Mouse (Mus musculus) limb, embryonic 13.5 days (tissue): ENCODE data around the gene Fgf3. TPM values are rescaled to one million over a fixed set of nuclear protein-coding genes. Genes with fewer than 3 reads are reported as not detected.

Source experiments
- ATAC-seq: fragments of 200-750 bp; cut with Nextera tagmentation; 2 replicates; pipeline ENCODE4 v1.8.0; 2017; ENCODE audit warnings: low read depth, moderate number of reproducible peaks, moderate TSS enrichment; ENCODE audit not compliant: low FRiP score
- H3K27ac ChIP-seq: fragments of 300-500 bp; sonication (generic); 2 replicates; pipeline ENCODE4 v1.5.1; 2015; ENCODE audit warnings: inconsistent platforms, mild to moderate bottlenecking, moderate library complexity
- H3K27me3 ChIP-seq: fragments of 300-500 bp; sonication (generic); 2 replicates; pipeline ENCODE4 v1.6.1; 2015; ENCODE audit warnings: mild to moderate bottlenecking, inconsistent platforms
- H3K36me3 ChIP-seq: fragments of 300-500 bp; sonication (generic); 2 replicates; pipeline ENCODE4 v1.6.1; 2015; ENCODE audit warnings: inconsistent platforms, mild to moderate bottlenecking, moderate library complexity
- H3K4me1 ChIP-seq: fragments of 300-500 bp; sonication (generic); 2 replicates; pipeline ENCODE4 v1.6.1; 2015; ENCODE audit warnings: inconsistent platforms
- H3K4me2 ChIP-seq: fragments of 300-500 bp; sonication (generic); replicated peaks from 2 replicates; pipeline ENCODE4 v1.6.1; 2015; ENCODE audit warnings: inconsistent platforms, mild to moderate bottlenecking, moderate library complexity
- H3K4me3 ChIP-seq: fragments of 300-500 bp; sonication (generic); 2 replicates; pipeline ENCODE4 v1.5.1; 2015; ENCODE audit warnings: moderate library complexity, mild to moderate bottlenecking, inconsistent platforms
- H3K9ac ChIP-seq: fragments of 300-500 bp; sonication (generic); 2 replicates; pipeline ENCODE4 v1.6.1; 2015; ENCODE audit warnings: mild to moderate bottlenecking, inconsistent platforms
- H3K9me3 ChIP-seq: fragments of 300-500 bp; sonication (generic); 2 replicates; pipeline ENCODE4 v1.6.1; 2016; ENCODE audit warnings: inconsistent platforms
- WGBS: fragments of 180-500 bp; shearing (Covaris S2); methylation state at CpG from one replicate; pipeline ENCODE4 v1.1.7; 2015; 5-methylcytosine and 5-hydroxymethylcytosine counted together
- polyA plus RNA-seq: library from polyadenylated mRNA; unstranded; fragments of >200 nt; fragmentation: Nextera tagmentation; extraction: Ambion mirVana; gene quantifications from 2 replicates; pipeline ENCODE4 v1.2.1, GENCODE M21; 2015

The Fgf3 gene
- polyA plus RNA-seq, 1 experiment from 2014 or later = 0.25 TPM

DNA sequence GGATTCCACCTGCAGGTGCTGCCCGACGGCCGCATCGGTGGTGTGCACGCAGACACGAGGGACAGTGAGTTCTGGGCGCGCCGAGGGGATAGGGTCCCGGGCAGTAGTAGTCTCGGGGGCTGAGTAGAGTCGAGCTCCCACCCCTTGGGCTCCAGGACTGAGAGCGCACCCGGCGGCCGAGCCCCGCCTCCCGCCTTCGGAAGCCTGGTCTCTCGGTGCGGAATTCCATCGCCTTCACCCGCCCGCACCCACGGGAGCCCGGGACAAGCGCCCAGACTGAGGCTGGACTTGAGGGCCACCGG is 23.8 kb downstream of the Fgf3 start:
- peaks cover 96% of the 10 kb centered on the region for H3K27me3 ChIP-seq

GRCm38 (mm10) chr7:144862126-144862525 is 24.2 kb downstream of the Fgf3 start:
- Histone ChIP-seq H3K4me3 (peak overlapping the region; percentile 27), H3K4me2 (peak overlapping the region; percentile 51), H3K27me3 (peaks cover 96% of the 10 kb centered on the region), H3K9me3 (no peaks in the 10 kb centered on the region), H3K9ac (no peak overlapping the region), H3K36me3 (no peaks in the 10 kb centered on the region), H3K27ac (no peak overlapping the region), H3K4me1 (peaks cover 12% of the 10 kb centered on the region)
- no peak for ATAC-seq
- WGBS = 2% methylated on average over 15 of the region's 15 CpGs

More for the DNA sequence above, 23.8 kb downstream of the Fgf3 start:
- Histone ChIP-seq H3K9ac (no peak overlapping the region), H3K4me2 (peak overlapping the region; percentile 51), H3K27ac (no peak overlapping the region), H3K9me3 (no peaks in the 10 kb centered on the region), H3K4me3 (peak overlapping the region; percentile 27), H3K4me1 (peaks cover 12% of the 10 kb centered on the region), H3K36me3 (no peaks in the 10 kb centered on the region)
- ATAC-seq = no peak
- WGBS = under 1% methylated on average over 28 of the region's 28 CpGs

GRCm38 (mm10) chr7:144862712-144863111 is 24.8 kb downstream of the Fgf3 start:
- no peak overlapping the region for H3K9ac ChIP-seq
- WGBS = 2% methylated on average over 18 of the region's 18 CpGs
- H3K4me3 ChIP-seq = no peak overlapping the region
- H3K9me3 ChIP-seq = no peaks in the 10 kb centered on the region
- ATAC-seq = no peak
- no peak overlapping the region for H3K4me2 ChIP-seq
- H3K27me3 ChIP-seq = peaks cover 99% of the 10 kb centered on the region
- no peaks in the 10 kb centered on the region for H3K36me3 ChIP-seq
- no peak overlapping the region for H3K27ac ChIP-seq
- H3K4me1 ChIP-seq = peaks cover 12% of the 10 kb centered on the region

- Histone ChIP-seq H3K4me1 (peaks cover 12% of the 10 kb centered on the region), H3K36me3 (no peaks in the 10 kb centered on the region), H3K9me3 (no peaks in the 10 kb centered on the region), H3K4me2 (no peak overlapping the region), H3K27ac (no peak overlapping the region), H3K4me3 (no peak overlapping the region), H3K9ac (no peak overlapping the region), H3K27me3 (peaks cover 94% of the 10 kb centered on the region)
- under 1% methylated on average over 11 of the region's 11 CpGs for WGBS
- ATAC-seq = no peak
These were observed 25.3 kb downstream of the Fgf3 start for GRCm38 (mm10) chr7:144863196-144863595.

DNA sequence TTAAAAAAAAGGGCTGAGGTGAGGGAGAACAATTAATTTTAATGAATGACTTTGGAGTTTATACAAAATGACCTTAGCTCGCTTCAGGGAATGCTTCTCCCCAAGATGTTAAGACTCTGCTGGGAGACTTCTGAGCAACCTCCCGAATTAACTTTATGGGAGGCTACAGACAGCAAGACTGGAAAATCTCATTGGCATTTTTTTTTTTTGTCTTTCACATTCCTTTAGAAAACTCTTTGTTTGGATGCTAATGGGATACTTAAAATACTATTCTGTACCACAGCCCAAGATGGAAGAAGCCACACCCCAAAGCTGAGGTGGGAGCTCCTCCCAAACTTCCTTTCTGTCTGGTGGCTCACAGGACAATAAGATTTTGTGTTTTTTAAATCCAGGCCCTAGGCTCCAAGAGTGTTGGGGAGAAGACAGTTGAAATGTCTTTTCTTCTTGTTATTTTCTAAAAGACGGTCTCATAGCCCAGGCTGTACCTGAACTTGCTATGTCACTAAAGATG is 26.3 kb downstream of the Fgf3 start:
- Histone ChIP-seq H3K27me3 (peaks cover 85% of the 10 kb centered on the region), H3K4me2 (no peak overlapping the region), H3K9me3 (no peaks in the 10 kb centered on the region), H3K27ac (no peak overlapping the region), H3K36me3 (no peaks in the 10 kb centered on the region), H3K4me3 (no peak overlapping the region), H3K4me1 (peaks cover 12% of the 10 kb centered on the region), H3K9ac (no peak overlapping the region)
- no peak for ATAC-seq
- WGBS = 46% methylated on average over 3 of the region's 3 CpGs

DNA sequence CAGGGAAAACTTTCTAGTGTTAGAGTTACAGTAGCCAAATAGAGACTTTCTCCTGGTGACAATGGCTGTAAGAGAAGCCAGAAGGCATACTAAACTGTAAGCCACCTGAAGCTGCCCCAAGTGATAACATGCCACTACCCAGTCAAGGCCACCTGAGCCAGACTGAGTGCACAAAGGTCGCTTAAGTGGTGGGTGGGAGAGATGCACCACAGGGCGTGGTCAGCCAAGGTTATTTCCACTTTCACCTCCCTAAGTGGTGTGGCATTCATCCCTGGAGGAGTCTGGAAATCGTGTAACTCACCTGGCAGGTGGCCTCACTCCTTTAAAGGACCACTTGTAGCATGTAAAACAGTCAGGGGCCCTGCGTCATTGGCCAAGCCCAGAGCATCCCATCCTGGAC is 29.3 kb downstream of the Fgf3 start:
- H3K9ac ChIP-seq = no peak overlapping the region
- no peak overlapping the region for H3K4me3 ChIP-seq
- no peaks in the 10 kb centered on the region for H3K36me3 ChIP-seq
- H3K4me1 ChIP-seq = peaks cover under 1% of the 10 kb centered on the region
- 63% methylated on average over 4 of the region's 4 CpGs for WGBS
- peaks cover 57% of the 10 kb centered on the region for H3K27me3 ChIP-seq
- no peaks in the 10 kb centered on the region for H3K9me3 ChIP-seq
- ATAC-seq = no peak
- H3K4me2 ChIP-seq = no peak overlapping the region
- H3K27ac ChIP-seq = no peak overlapping the region

DNA sequence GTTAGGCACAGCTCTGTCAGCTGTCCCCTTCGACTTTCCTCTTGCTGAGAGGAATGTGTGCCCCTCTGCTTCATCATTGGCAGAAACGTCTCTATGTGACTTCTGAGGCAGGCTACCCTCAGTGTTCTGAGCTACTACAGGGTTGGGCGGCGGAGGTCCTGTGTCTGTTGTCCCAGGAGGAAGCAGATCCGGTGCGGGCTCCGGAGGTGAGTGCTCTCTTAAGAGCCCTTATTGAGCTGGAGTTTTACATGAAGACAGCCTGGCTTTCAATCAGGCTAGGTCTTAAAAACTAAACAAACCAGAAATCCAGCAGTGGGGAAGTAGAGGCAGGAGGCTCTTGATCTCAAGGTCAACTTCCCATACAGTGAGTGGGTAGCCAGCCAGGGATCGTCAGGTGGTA is 29.7 kb downstream of the Fgf3 start:
- Histone ChIP-seq H3K27ac (no peak overlapping the region), H3K4me2 (no peak overlapping the region), H3K27me3 (peaks cover 56% of the 10 kb centered on the region), H3K4me3 (no peak overlapping the region), H3K4me1 (no peaks in the 10 kb centered on the region), H3K9me3 (no peaks in the 10 kb centered on the region), H3K36me3 (no peaks in the 10 kb centered on the region), H3K9ac (no peak overlapping the region)
- 81% methylated on average over 8 of the region's 8 CpGs for WGBS
- ATAC-seq = no peak

- no peak overlapping the region for H3K4me2 ChIP-seq
- H3K4me1 ChIP-seq = 0 out of 2 replicates have a peak, but pooled peaks cover 4% of the 10 kb centered on the region
- no peak overlapping the region for H3K4me3 ChIP-seq
- H3K9me3 ChIP-seq = no peaks in the 10 kb centered on the region
- no peaks in the 10 kb centered on the region for H3K36me3 ChIP-seq
- WGBS = 67% methylated on average over 4 of the region's 4 CpGs
- no peak for ATAC-seq
- H3K27me3 ChIP-seq = peaks cover 15% of the 10 kb centered on the region
- H3K9ac ChIP-seq = no peak overlapping the region
- no peak overlapping the region for H3K27ac ChIP-seq
These were observed 34.5 kb downstream of the Fgf3 start for GRCm38 (mm10) chr7:144872420-144872819.

GRCm38 (mm10) chr7:144873160-144873559 is 35.3 kb downstream of the Fgf3 start:
- ATAC-seq = no peak
- H3K4me1 ChIP-seq = 0 out of 2 replicates have a peak, but pooled peaks cover 4% of the 10 kb centered on the region
- no peaks in the 10 kb centered on the region for H3K36me3 ChIP-seq
- H3K27ac ChIP-seq = no peak overlapping the region
- H3K4me3 ChIP-seq = no peak overlapping the region
- H3K9ac ChIP-seq = no peak overlapping the region
- no peak overlapping the region for H3K4me2 ChIP-seq
- 76% methylated on average over 4 of the region's 4 CpGs for WGBS
- peaks cover 12% of the 10 kb centered on the region; the same call in 1 of the 2 replicates for H3K27me3 ChIP-seq
- no peaks in the 10 kb centered on the region for H3K9me3 ChIP-seq

GRCm38 (mm10) chr7:144874226-144874625 is 36.3 kb downstream of the Fgf3 start:
- Histone ChIP-seq H3K4me2 (no peak overlapping the region), H3K27me3 (peaks cover 12% of the 10 kb centered on the region; the same call in 1 of the 2 replicates), H3K4me1 (0 out of 2 replicates have a peak, but pooled peaks cover 4% of the 10 kb centered on the region), H3K9me3 (no peaks in the 10 kb centered on the region), H3K4me3 (no peak overlapping the region), H3K9ac (no peak overlapping the region), H3K36me3 (no peaks in the 10 kb centered on the region), H3K27ac (no peak overlapping the region)
- no peak for ATAC-seq
- 50% methylated on average over 4 of the region's 4 CpGs for WGBS

DNA sequence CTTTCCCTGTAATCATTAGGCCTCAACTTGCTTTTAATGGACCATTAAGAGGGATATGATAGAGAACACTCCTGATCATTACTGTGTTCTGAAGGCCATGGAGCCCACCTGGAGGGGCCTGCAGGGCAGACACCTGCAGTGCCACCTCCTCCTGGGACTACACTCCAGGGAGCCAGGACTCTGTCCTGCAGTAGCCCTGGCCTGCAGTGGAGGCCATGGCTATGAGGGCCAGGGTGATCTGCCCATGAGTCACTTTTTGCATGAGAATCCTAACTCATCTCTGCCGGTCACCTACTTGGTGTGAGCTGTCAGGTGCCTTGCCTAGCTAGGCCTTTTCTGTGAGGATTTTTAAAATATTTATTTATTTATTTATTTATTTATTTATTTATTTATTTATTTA is 40.5 kb downstream of the Fgf3 start:
- no peaks in the 10 kb centered on the region for H3K9me3 ChIP-seq
- no peak for ATAC-seq
- 0 out of 2 replicates have a peak, but pooled peaks cover 10% of the 10 kb centered on the region for H3K4me1 ChIP-seq
- no peaks in the 10 kb centered on the region for H3K36me3 ChIP-seq
- H3K9ac ChIP-seq = no peak overlapping the region
- peaks cover 5% of the 10 kb centered on the region; the same call in 1 of the 2 replicates for H3K27me3 ChIP-seq
- H3K27ac ChIP-seq = no peak overlapping the region
- no peak overlapping the region for H3K4me3 ChIP-seq
- no peak overlapping the region for H3K4me2 ChIP-seq
- WGBS = 93% methylated on average over 1 of the region's 1 CpGs

GRCm38 (mm10) chr7:144883106-144883505 is 45.2 kb downstream of the Fgf3 start:
- Histone ChIP-seq H3K9ac (no peak overlapping the region), H3K4me2 (no peak overlapping the region), H3K4me1 (0 out of 2 replicates have a peak, but pooled peaks cover 8% of the 10 kb centered on the region), H3K9me3 (no peaks in the 10 kb centered on the region), H3K27ac (no peak overlapping the region), H3K4me3 (no peak overlapping the region), H3K27me3 (peaks cover 7% of the 10 kb centered on the region), H3K36me3 (no peaks in the 10 kb centered on the region)
- WGBS = 5% methylated on average over 2 of the region's 2 CpGs
- peak; percentile 74 for ATAC-seq

DNA sequence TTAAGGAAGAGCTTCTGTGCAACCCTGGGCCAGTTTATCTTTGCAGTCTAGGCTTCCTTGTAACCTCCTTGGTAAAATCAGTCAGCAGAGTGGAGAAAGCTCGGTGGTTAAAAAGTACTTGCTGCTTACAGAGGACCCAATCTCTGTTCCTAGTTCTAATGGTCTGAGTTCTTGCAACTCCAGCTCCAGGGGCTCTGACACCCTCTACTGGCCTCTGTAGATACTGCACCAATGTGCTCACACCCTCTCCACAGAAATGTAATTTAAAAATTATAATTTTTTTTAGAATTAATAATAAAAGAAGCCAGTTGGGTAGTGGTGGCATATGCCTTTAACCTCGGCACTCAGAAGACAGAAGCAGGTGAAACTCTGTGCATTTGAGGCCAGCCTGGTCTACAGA is 49.8 kb downstream of the Fgf3 start:
- 80% methylated on average over 2 of the region's 2 CpGs for WGBS
- H3K9me3 ChIP-seq = no peaks in the 10 kb centered on the region
- ATAC-seq = no peak
- no peak overlapping the region for H3K27ac ChIP-seq
- peaks cover 16% of the 10 kb centered on the region for H3K4me1 ChIP-seq
- H3K27me3 ChIP-seq = peaks cover 35% of the 10 kb centered on the region
- no peak overlapping the region for H3K4me2 ChIP-seq
- no peak overlapping the region for H3K9ac ChIP-seq
- no peaks in the 10 kb centered on the region for H3K36me3 ChIP-seq
- H3K4me3 ChIP-seq = no peak overlapping the region
